Mouse (Mus musculus) MEL (cell line): Measurements from ENCODE around the gene Slc2a1. TPM values are rescaled to one million over a fixed set of nuclear protein-coding genes. Genes with fewer than 3 reads are reported as not detected.

Experiments
- DNase-seq: peaks from one replicate; pipeline ENCODE4 v3.0.0; 2011; ENCODE audit warnings: low read depth, low spot score
- H3K27ac ChIP-seq: 2 replicates; pipeline ENCODE4 v1.5.1; 2012; ENCODE audit warnings: low read depth, mild to moderate bottlenecking, control low read depth, low read length, moderate library complexity; ENCODE audit not compliant: control insufficient read depth
- H3K27me3 ChIP-seq, 2 experiments: fragments of 150-350 bp in 1 of 2; sonication (generic) in 1 of 2; 2 replicates each; pipeline ENCODE4 v1.6.1; 2012; ENCODE audit warnings: low read length in 2 of 2, mild to moderate bottlenecking in 2 of 2, improper control_type of control experiment in 1 of 2, moderate library complexity in 1 of 2; ENCODE audit not compliant: insufficient read depth in 2 of 2, control insufficient read depth in 1 of 2
- H3K36me3 ChIP-seq, 2 experiments: 2 replicates each; pipeline ENCODE4 v1.6.1; 2012 to 2014; ENCODE audit warnings: low read length in 2 of 2, improper control_type of control experiment in 1 of 2, inconsistent platforms in 1 of 2, mild to moderate bottlenecking in 1 of 2; ENCODE audit not compliant: insufficient read depth in 2 of 2, control insufficient read depth in 1 of 2
- H3K4me1 ChIP-seq, 2 experiments: fragments of 150-350 bp in 1 of 2; sonication (generic) in 1 of 2; 2 replicates each; pipeline ENCODE4 v1.6.1; 2012; ENCODE audit warnings: low read length in 2 of 2, improper control_type of control experiment in 1 of 2, mild to moderate bottlenecking in 1 of 2; ENCODE audit not compliant: insufficient read depth in 2 of 2, control insufficient read depth in 1 of 2
- H3K4me3 ChIP-seq, 2 experiments: fragments of 150-350 bp in 1 of 2; sonication (generic) in 1 of 2; 2 replicates each; pipeline ENCODE4 v1.5.1; 2012; ENCODE audit warnings: low read depth in 2 of 2, low read length in 2 of 2, mild to moderate bottlenecking in 2 of 2, moderate library complexity in 2 of 2, control low read depth in 1 of 2, improper control_type of control experiment in 1 of 2; ENCODE audit not compliant: control insufficient read depth in 1 of 2, insufficient read depth in 1 of 2
- H3K79me2 ChIP-seq: 2 replicates; pipeline ENCODE4 v1.6.1; 2012; ENCODE audit warnings: mild to moderate bottlenecking, low read length, moderate library complexity; ENCODE audit not compliant: control insufficient read depth, poor library complexity, insufficient read depth
- H3K9ac ChIP-seq: 2 replicates; pipeline ENCODE4 v1.6.1; 2012; ENCODE audit warnings: low read depth, mild to moderate bottlenecking, control low read depth, low read length, moderate library complexity; ENCODE audit not compliant: control insufficient read depth, poor library complexity, severe bottlenecking
- H3K9me3 ChIP-seq: fragments of 150-350 bp; sonication (generic); replicated peaks from 2 replicates; pipeline ENCODE4 v1.6.1; 2012; ENCODE audit warnings: mild to moderate bottlenecking, low read length, improper control_type of control experiment, moderate library complexity; ENCODE audit not compliant: insufficient read depth
- E2F4 ChIP-seq: IDR thresholded peaks from 2 replicates; pipeline ENCODE4 v1.6.1; 2011; ENCODE audit warnings: low read depth, low read length, improper control_type of control experiment, borderline replicate concordance
- EP300 ChIP-seq, 2 experiments: IDR thresholded peaks; 2 replicates each; pipeline ENCODE4 v1.6.1; 2011; ENCODE audit warnings: improper control_type of control experiment in 2 of 2, low read length in 2 of 2, low read depth in 1 of 2, mild to moderate bottlenecking in 1 of 2
- GABPA ChIP-seq: IDR thresholded peaks from 2 replicates; pipeline ENCODE4 v1.6.1; 2012; ENCODE audit warnings: low read depth, mild to moderate bottlenecking, inconsistent platforms, low read length, improper control_type of control experiment, moderate library complexity
- HCFC1 ChIP-seq: IDR thresholded peaks from 2 replicates; pipeline ENCODE4 v1.6.1; 2012; ENCODE audit warnings: low read depth, mild to moderate bottlenecking, inconsistent platforms, low read length, improper control_type of control experiment, moderate library complexity
- KAT2A ChIP-seq: conservative IDR thresholded peaks from 2 replicates; pipeline ENCODE4 v1.6.1; 2012; ENCODE audit warnings: low read depth, low read length, improper control_type of control experiment, inconsistent platforms
- MAFK ChIP-seq: IDR thresholded peaks from 2 replicates; pipeline ENCODE4 v1.6.1; 2011; ENCODE audit warnings: low read depth, mild to moderate bottlenecking, low read length, improper control_type of control experiment, borderline replicate concordance
- MEF2A ChIP-seq: IDR thresholded peaks from 2 replicates; pipeline ENCODE4 v1.6.1; 2014; ENCODE audit warnings: low read depth, mild to moderate bottlenecking, inconsistent platforms, low read length, improper control_type of control experiment; ENCODE audit not compliant: poor library complexity, insufficient replicate concordance, severe bottlenecking; ENCODE audit errors: extremely low read depth
- MYC ChIP-seq: IDR thresholded peaks from 2 replicates; pipeline ENCODE4 v1.6.1; 2011; ENCODE audit warnings: low read depth, mild to moderate bottlenecking, low read length, improper control_type of control experiment, moderate library complexity
- NELFE ChIP-seq: IDR thresholded peaks from 2 replicates; pipeline ENCODE4 v1.6.1; 2011; ENCODE audit warnings: low read depth, low read length, improper control_type of control experiment
- POLR2A ChIP-seq, 2 experiments: IDR thresholded peaks; 2 replicates each; pipeline ENCODE4 v1.6.1; 2011 to 2012; ENCODE audit warnings: low read length in 2 of 2, mild to moderate bottlenecking in 2 of 2, control low read depth in 1 of 2, improper control_type of control experiment in 1 of 2, low read depth in 1 of 2, moderate library complexity in 1 of 2; ENCODE audit not compliant: control insufficient read depth in 1 of 2, insufficient read depth in 1 of 2, poor library complexity in 1 of 2
- POLR2AphosphoS5 ChIP-seq: IDR thresholded peaks from 2 replicates; pipeline ENCODE4 v1.6.1; 2012; ENCODE audit warnings: low read depth, borderline replicate concordance, mild to moderate bottlenecking, inconsistent platforms, low read length, moderate library complexity, mixed read lengths
- RCOR1 ChIP-seq: IDR thresholded peaks from 2 replicates; pipeline ENCODE4 v1.6.1; 2012; ENCODE audit warnings: low read depth, mild to moderate bottlenecking, inconsistent platforms, low read length, improper control_type of control experiment
- SMC3 ChIP-seq: IDR thresholded peaks from 2 replicates; pipeline ENCODE4 v1.6.1; 2011; ENCODE audit warnings: low read depth, low read length, improper control_type of control experiment
- TAL1 ChIP-seq: IDR thresholded peaks from 2 replicates; pipeline ENCODE4 v1.6.1; 2012; ENCODE audit warnings: mild to moderate bottlenecking, inconsistent platforms, low read length, moderate library complexity, mixed read lengths
- TBP ChIP-seq: IDR thresholded peaks from 2 replicates; pipeline ENCODE4 v1.8.0; 2011; ENCODE audit warnings: low read depth, low read length, improper control_type of control experiment
- TCF12 ChIP-seq: IDR thresholded peaks from 2 replicates; pipeline ENCODE4 v1.6.1; 2014; ENCODE audit warnings: low read depth, mild to moderate bottlenecking, inconsistent platforms, low read length, improper control_type of control experiment, moderate library complexity
- USF1 ChIP-seq: IDR thresholded peaks from 2 replicates; pipeline ENCODE4 v1.6.1; 2014; ENCODE audit warnings: low read depth, mild to moderate bottlenecking, inconsistent platforms, low read length, improper control_type of control experiment, moderate library complexity
- ZC3H11A ChIP-seq: IDR thresholded peaks from 2 replicates; pipeline ENCODE4 v1.6.1; 2012; ENCODE audit warnings: low read depth, mild to moderate bottlenecking, inconsistent platforms, low read length, improper control_type of control experiment
- polyA plus RNA-seq, 2 experiments: library from polyadenylated mRNA; stranded (reverse) in 1 of 2; unstranded in 1 of 2; fragments of >175 nt in 1 of 2; fragments of >200 nt in 1 of 2; gene quantifications; 2 replicates each; pipeline versions ENCODE4 v1.2.1 to v1.2.4; 2012; ENCODE audit warnings: low replicate concordance in 2 of 2, low read depth in 1 of 2; ENCODE audit not compliant: insufficient read length in 2 of 2, insufficient read depth in 1 of 2, missing spikeins in 1 of 2
- total RNA-seq: library from RNA; depleted of rRNA; stranded (reverse); fragments of 300-350 nt; gene quantifications from 2 replicates; pipeline ENCODE4 v1.2.3, GENCODE M21; 2012

Slc2a1 gene
- total and polyA plus RNA-seq, 3 experiments = 15.9 to 99.5 TPM; not detected in 1

GRCm38 (mm10) chr4:119121249-119121648, 12.7 kb downstream of the Slc2a1 start:
- Histone ChIP-seq H3K9ac (no peak overlapping the region), H3K4me1 (peaks cover 8 to 18% of the 10 kb centered on the region in 2 experiments), H3K9me3 (no peaks in the 10 kb centered on the region), H3K27me3 (no peaks in the 10 kb centered on the region), H3K36me3 (peaks cover 2 to 14% of the 10 kb centered on the region in 2 experiments; a peak in 3 of 4 replicates), H3K4me3 (no peak overlapping the region), H3K79me2 (no peaks in the 10 kb centered on the region), H3K27ac (no peak overlapping the region)
- peak; percentile 80 for DNase-seq
- TF ChIP-seq POLR2AphosphoS5 = no peak
- no peak for TF ChIP-seq NELFE
- TF ChIP-seq TBP = no peak
- no peak for TF ChIP-seq KAT2A
- TF ChIP-seq POLR2A (IDR thresholded peaks at IDR 0.05; ENCODE audit: control insufficient read depth in 1 of 2, insufficient read depth in 1 of 2, low read depth in 1 of 2, low read length in 2 of 2, poor library complexity in 1 of 2) = no peak
- peak; percentile 84 for TF ChIP-seq GABPA
- TF ChIP-seq TCF12 = no peak
- peak; percentile 20; the same call in 1 of the 2 replicates for TF ChIP-seq MAFK
- TF ChIP-seq RCOR1 = no peak
- TF ChIP-seq HCFC1 = no peak
- no peak for TF ChIP-seq EP300 (IDR thresholded peaks at IDR 0.05; ENCODE audit: low read depth in 1 of 2, low read length in 2 of 2)
- no peak for TF ChIP-seq MEF2A
- TF ChIP-seq TAL1 = no peak
- TF ChIP-seq ZC3H11A = no peak
- TF ChIP-seq USF1 = no peak
- TF ChIP-seq SMC3 = no peak
- TF ChIP-seq E2F4 = no peak

DNA sequence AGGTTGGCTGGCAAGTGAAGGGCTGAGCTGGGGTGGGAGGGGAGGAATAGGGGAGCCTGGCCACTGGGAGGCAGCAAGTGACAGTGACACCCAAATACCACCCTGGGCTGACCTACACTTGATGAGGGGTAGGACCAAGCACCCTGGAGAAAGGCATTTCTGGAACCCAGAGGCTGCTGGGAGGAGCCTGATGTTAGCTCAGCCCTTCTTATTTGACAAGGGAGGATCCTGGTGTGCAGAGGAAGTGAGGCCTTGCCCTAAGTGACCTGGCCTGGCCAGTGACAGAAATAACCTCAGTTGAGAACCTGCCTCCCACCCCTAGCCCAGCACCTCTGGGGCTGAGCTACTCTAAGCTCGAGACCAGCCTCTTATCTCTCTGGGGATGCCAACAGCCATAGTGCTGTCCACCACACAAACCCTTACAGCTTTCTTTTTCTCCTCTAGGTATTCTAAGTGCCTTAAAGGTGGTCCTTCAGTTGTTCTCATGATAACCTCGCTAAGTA, 16.3 kb downstream of the Slc2a1 start:
- no peaks in the 10 kb centered on the region for H3K9me3 ChIP-seq
- H3K27ac ChIP-seq = no peak overlapping the region
- no peak for DNase-seq
- no peak overlapping the region for H3K4me3 ChIP-seq
- H3K79me2 ChIP-seq = no peaks in the 10 kb centered on the region
- H3K36me3 ChIP-seq = peaks cover 6 to 21% of the 10 kb centered on the region in 2 experiments
- peaks cover 13 to 36% of the 10 kb centered on the region in 2 experiments for H3K4me1 ChIP-seq
- H3K9ac ChIP-seq = no peak overlapping the region
- no peak for TF ChIP-seq MYC
- no peak for TF ChIP-seq POLR2A (IDR thresholded peaks at IDR 0.05; ENCODE audit: control insufficient read depth in 1 of 2, insufficient read depth in 1 of 2, low read depth in 1 of 2, low read length in 2 of 2, poor library complexity in 1 of 2)
- TF ChIP-seq NELFE = no peak
- TF ChIP-seq, all 39 proteins: peak for 0
- H3K27me3 ChIP-seq = no peaks in the 10 kb centered on the region
